Mouse (Mus musculus): Measurements from ENCODE around the gene Sirt2.

DNA sequence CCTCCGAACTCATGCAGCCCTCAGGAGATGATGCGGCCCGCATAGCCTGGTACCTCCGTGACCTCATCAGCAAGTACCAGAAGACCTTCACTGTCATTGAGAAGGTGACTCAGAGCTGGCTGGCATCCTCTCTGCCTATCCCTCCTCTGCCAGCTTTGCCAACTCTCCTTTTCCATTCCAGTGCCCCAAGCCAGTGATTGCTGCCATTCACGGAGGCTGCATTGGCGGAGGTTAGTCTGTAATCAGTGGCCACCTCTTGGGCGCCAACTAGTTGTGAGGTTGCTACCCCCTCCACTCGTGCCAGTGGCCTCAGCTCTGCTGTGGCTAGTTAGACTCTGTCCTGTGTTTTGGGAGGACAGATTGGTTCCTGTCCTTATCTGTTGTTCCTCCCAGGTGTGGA, 63.3 kb downstream of the Sirt2 start:
- TF ChIP-seq CTCF (IDR thresholded peaks at IDR 0.05; ENCODE audit: low read depth) (no peak), EP300 (IDR thresholded peaks at IDR 0.05; ENCODE audit: low read depth) (no peak)
